Mouse (Mus musculus) brain, embryonic 14.5 days (tissue): ENCODE results near the gene Igsf11.

ENCODE experiments used
- CTCF ChIP-seq: fragments of 200-500 bp; IDR thresholded peaks from 2 replicates; pipeline ENCODE4 v1.5.1; 2012; ENCODE audit warnings: inconsistent platforms, mild to moderate bottlenecking, moderate library complexity, borderline replicate concordance; ENCODE audit not compliant: insufficient read depth, insufficient read length; ENCODE audit errors: extremely low read depth
- POLR2A ChIP-seq: fragments of 200-500 bp; IDR thresholded peaks from 2 replicates; pipeline ENCODE4 v1.6.1; 2012; ENCODE audit warnings: mild to moderate bottlenecking, inconsistent platforms, borderline replicate concordance; ENCODE audit not compliant: poor library complexity, insufficient read depth, insufficient read length, severe bottlenecking; ENCODE audit errors: extremely low read depth

GRCm38 (mm10) chr16:38915451-38915850 lies 23.0 kb downstream of the Igsf11 start:
- TF ChIP-seq POLR2A (no peak), CTCF (no peak)
